Mouse (Mus musculus): ENCODE results near the gene Hes1.

Hes1 gene

DNA sequence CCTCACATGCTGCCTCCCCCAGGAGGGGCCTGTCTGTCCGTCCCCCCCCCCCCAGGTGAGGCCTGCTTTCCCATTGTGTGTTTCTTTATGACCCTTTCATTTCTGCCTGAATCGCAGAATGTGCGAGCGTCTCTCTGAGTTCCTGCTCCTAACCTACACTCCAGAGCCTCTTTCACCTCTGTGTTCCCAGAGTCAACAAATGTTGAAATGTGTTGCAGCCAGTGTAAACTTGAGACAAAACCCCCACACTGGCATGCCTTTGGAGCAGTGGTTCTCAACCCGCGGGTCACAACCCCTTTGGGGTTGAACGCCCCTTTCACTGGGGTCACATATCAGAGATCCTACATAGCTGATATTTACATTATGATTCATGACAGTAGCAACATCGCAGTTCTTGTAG, 49.6 kb downstream of the Hes1 start:
- DNase-seq (ENCODE audit: low read depth, low spot score): no peak

DNA sequence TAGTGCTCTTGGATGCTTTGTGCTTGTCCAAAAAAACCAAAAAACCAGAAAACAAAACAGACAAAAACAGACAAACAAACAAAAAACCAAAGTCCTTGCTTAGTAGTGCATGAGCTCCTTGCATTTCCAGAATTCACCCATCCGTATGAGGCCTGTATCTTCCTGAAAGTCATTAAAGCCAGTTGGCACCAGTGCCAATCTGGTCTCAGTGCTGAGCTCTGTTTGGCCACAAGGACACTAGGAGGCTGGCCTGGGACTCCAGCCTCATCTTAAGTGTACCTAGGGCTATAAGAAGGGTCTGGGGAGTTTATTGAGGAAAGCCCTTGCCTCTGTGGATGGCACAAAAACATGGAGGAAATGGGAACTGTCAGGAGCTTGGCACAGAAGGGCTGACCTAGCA, 50.3 kb downstream of the Hes1 start:
- no peak for DNase-seq (ENCODE audit: low read depth, low spot score)
